Mouse (Mus musculus): Measurements from ENCODE around the gene Wdr49. TPM values are rescaled to one million over a fixed set of nuclear protein-coding genes. Genes with fewer than 3 reads are reported as not detected.

Gene Wdr49
- polyA plus RNA-seq (2014; fragmentation: Nextera tagmentation; extraction: Ambion mirVana) = not detected in 2 replicates

DNA sequence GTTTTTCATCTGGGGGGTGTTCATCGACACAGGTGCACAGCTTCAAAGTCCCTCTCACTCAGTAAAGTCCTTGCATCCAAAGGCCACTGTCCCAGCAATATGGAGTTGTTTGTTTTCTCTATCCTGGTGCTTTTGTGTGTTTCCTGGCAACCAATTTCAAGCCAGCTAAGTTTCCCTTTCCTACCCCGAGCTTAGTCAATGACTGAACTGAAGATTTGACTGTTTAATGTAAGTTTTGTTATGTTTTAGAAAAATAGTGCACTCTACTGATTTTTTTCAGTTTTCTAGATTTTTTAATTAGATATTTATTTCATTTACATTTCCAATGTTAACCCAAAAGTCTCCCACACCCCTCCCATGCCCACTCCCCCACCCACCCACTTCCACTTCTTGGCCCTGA, at the start of gene Wdr49:
Gene Wdr49 (minus strand): TSS at position 101 of the 400 bp plus-strand sequence.
- ATAC-seq (ENCODE audit: low FRiP score, low TSS enrichment) = no peak
- no peaks in the 10 kb centered on the region for H3K9me3 ChIP-seq (ENCODE audit: control insufficient read depth, low read length)
- no peaks in the 10 kb centered on the region for H3K4me1 ChIP-seq (ENCODE audit: control insufficient read depth, insufficient read depth, low read length)
- no peaks in the 10 kb centered on the region for H3K36me3 ChIP-seq (ENCODE audit: control insufficient read depth, insufficient read depth, low read length)
- no peaks in the 10 kb centered on the region for H3K27me3 ChIP-seq (ENCODE audit: control insufficient read depth, insufficient read depth, low read length)
- H3K4me2 ChIP-seq (replicated peaks; ENCODE audit: low read depth, low read length) = no peak within 1 kb of the TSS
- H3K27ac ChIP-seq (ENCODE audit: low read depth, low read length) = no peak within 1 kb of the TSS
- H3K9ac ChIP-seq (ENCODE audit: low read depth, low read length) = no peak within 1 kb of the TSS
- H3K4me3 ChIP-seq (ENCODE audit: low read length) = no peak within 1 kb of the TSS
- 75% methylated on average over 2 of the region's 2 CpGs for WGBS

DNA sequence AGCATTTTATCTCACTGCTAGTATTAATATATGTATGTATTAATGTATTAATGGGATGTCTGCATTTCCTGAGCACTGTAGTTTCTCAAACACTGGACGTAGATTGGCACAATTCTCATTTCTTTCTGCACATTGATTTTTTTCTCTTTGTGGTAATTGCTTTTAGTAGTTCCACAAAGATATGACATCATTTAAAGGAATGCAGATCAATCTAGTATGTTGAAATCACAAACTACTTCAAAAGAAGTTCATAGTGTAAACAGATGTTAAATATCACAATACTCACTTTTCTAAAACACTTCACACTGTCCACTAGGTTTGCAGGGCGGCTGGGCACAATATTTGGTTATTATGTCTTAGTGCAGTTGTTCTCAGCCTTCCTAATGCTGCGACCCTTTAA, 49.1 kb upstream of the Wdr49 start:
- Histone ChIP-seq H3K4me3 (ENCODE audit: low read length) (no peak overlapping the region), H3K4me1 (ENCODE audit: control insufficient read depth, insufficient read depth, low read length) (no peaks in the 10 kb centered on the region), H3K27ac (ENCODE audit: low read depth, low read length) (no peak overlapping the region), H3K9me3 (ENCODE audit: control insufficient read depth, low read length) (no peaks in the 10 kb centered on the region), H3K9ac (ENCODE audit: low read depth, low read length) (no peak overlapping the region), H3K27me3 (ENCODE audit: control insufficient read depth, insufficient read depth, low read length) (no peaks in the 10 kb centered on the region), H3K4me2 (replicated peaks; ENCODE audit: low read depth, low read length) (no peak overlapping the region), H3K36me3 (ENCODE audit: control insufficient read depth, insufficient read depth, low read length) (peaks cover 14% of the 10 kb centered on the region)
- WGBS = 96% methylated on average over 3 of the region's 3 CpGs
- no peak for ATAC-seq (ENCODE audit: low FRiP score, low TSS enrichment)

DNA sequence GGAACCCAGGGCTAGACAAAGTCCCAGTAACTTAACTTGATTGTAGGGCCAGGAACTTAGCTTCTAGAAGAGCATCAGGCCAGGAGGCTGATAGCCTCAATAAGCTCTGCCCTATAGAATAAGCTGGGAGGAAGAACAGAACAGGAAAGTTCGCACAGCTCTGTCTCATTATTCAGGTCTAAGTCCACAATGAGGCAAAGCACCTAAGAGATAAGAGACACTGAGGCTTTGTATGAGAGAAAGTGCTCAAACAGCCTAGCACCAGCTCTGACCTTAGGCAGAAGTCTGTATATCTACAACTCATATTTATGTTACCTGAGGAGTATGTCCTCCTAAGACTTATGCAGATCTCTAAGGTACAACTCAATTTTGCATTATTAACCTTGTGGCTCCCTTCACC, 40.6 kb upstream of the Wdr49 start:
- Histone ChIP-seq H3K4me1 (ENCODE audit: control insufficient read depth, insufficient read depth, low read length) (no peaks in the 10 kb centered on the region), H3K4me3 (ENCODE audit: low read length) (no peak overlapping the region), H3K9ac (ENCODE audit: low read depth, low read length) (no peak overlapping the region), H3K27ac (ENCODE audit: low read depth, low read length) (no peak overlapping the region), H3K36me3 (ENCODE audit: control insufficient read depth, insufficient read depth, low read length) (peaks cover 43% of the 10 kb centered on the region), H3K9me3 (ENCODE audit: control insufficient read depth, low read length) (no peaks in the 10 kb centered on the region), H3K4me2 (replicated peaks; ENCODE audit: low read depth, low read length) (no peak overlapping the region), H3K27me3 (ENCODE audit: control insufficient read depth, insufficient read depth, low read length) (no peaks in the 10 kb centered on the region)
- 85% methylated on average over 1 of the region's 1 CpGs for WGBS
- no peak for ATAC-seq (ENCODE audit: low FRiP score, low TSS enrichment)

DNA sequence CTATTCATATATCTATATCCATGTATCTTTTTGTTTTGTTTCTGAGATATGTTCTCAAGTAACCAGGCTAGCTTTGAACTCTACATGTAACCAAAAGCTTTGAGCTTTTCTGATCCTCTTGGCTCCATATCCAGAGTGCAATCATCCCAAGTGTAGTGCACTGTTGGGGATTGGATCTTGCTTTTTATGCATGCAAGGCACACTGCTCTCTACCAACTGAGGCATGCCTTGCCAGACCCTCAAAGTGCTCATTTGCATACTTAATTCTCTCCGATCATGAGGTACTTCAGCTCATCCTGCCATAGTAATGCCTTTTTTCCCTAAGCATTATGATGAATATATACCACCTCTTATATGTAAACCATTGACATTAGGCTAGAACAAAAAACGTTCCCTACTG, 39.4 kb upstream of the Wdr49 start:
- H3K27ac ChIP-seq (ENCODE audit: low read depth, low read length) = no peak overlapping the region
- peaks cover 32% of the 10 kb centered on the region; the same call in 1 of the 2 replicates for H3K36me3 ChIP-seq (ENCODE audit: control insufficient read depth, insufficient read depth, low read length)
- no peaks in the 10 kb centered on the region for H3K27me3 ChIP-seq (ENCODE audit: control insufficient read depth, insufficient read depth, low read length)
- no peak overlapping the region for H3K4me2 ChIP-seq (replicated peaks; ENCODE audit: low read depth, low read length)
- H3K4me1 ChIP-seq (ENCODE audit: control insufficient read depth, insufficient read depth, low read length) = no peaks in the 10 kb centered on the region
- no peak overlapping the region for H3K4me3 ChIP-seq (ENCODE audit: low read length)
- no peak overlapping the region for H3K9ac ChIP-seq (ENCODE audit: low read depth, low read length)
- 89% methylated on average over 2 of the region's 2 CpGs for WGBS
- no peaks in the 10 kb centered on the region for H3K9me3 ChIP-seq (ENCODE audit: control insufficient read depth, low read length)
- no peak for ATAC-seq (ENCODE audit: low FRiP score, low TSS enrichment)

DNA sequence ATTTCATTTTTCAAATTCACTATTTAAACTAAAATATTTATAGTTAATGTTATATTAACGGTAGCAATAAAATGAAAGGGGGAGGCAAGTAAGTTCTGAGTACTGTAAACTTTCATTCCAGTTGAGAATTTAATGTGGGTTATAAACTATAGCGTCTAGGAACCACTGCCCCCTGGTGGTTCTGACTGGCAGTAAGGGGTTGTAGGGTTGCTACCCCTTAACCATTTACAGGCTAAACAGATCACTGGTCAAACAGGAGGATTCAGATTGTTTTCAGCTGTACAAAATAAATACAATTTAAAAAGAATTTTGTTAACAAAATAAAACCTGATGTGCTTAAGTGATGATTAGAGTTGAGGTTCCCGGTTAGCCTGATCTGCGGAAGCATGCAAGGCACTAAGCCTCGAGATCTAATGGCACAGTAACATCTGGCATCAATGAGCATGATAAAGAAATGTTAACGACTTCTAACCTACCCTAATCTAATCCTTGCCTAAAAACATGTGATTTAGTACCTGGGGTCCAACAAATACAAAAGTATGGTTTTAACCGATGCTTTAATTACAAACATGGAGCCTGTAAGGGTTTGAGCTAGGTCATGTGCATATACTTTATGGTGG, 35.8 kb upstream of the Wdr49 start:
- Histone ChIP-seq H3K4me2 (replicated peaks; ENCODE audit: low read depth, low read length) (no peak overlapping the region), H3K36me3 (ENCODE audit: control insufficient read depth, insufficient read depth, low read length) (peaks cover 26% of the 10 kb centered on the region; the same call in 1 of the 2 replicates), H3K9ac (ENCODE audit: low read depth, low read length) (no peak overlapping the region), H3K27ac (ENCODE audit: low read depth, low read length) (no peak overlapping the region), H3K27me3 (ENCODE audit: control insufficient read depth, insufficient read depth, low read length) (no peaks in the 10 kb centered on the region), H3K4me3 (ENCODE audit: low read length) (no peak overlapping the region), H3K4me1 (ENCODE audit: control insufficient read depth, insufficient read depth, low read length) (no peaks in the 10 kb centered on the region), H3K9me3 (ENCODE audit: control insufficient read depth, low read length) (no peaks in the 10 kb centered on the region)
- ATAC-seq (ENCODE audit: low FRiP score, low TSS enrichment) = no peak
- WGBS = 82% methylated on average over 7 of the region's 7 CpGs

DNA sequence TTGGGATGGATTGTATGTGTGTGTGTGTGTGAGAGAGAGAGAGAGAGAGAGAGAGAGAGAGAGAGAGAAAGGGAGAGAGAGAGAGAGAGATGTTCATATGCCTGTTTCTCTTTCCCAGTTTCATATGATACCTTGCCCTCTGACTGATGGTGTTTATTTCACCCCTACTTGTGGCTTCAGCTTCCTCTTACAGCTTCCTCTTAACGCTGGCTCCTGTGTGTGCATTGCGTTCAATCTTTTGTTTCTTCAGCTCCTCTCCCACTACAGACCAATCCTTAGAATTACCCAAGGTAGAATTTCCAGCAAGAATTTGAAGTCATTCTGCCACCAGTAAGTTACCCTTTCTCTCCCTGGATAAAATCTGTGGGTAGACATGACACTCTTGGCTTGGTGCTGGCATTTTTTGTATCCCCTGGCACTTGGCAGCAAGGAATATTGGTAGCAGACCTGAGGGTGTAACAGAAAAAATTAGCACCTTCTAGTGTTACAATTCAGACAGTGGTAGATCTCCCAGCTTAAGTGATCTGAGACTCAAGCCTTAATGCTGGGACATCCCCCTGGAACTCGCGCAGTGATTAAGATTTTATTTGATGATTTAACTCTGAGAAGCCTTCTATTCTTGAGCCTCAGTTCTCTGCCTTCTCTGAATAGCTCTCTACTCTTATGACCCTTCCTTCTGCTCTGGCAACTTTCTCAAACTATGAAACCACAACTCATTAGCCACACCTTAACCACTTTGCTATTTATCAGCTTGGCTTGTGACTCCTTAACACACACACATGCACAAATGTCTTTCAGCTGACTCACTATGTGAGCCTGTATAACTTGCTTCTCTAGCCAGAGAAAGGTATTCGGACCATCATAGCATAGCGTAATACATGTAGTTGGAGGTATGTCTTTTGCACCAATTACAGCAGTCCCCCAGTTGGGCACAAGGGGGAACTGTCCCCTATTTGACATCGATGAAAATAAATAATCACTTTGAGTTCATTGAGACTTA, 17.3 kb upstream of the Wdr49 start:
- Histone ChIP-seq H3K4me2 (replicated peaks; ENCODE audit: low read depth, low read length) (no peak overlapping the region), H3K4me3 (ENCODE audit: low read length) (no peak overlapping the region), H3K27me3 (ENCODE audit: control insufficient read depth, insufficient read depth, low read length) (no peaks in the 10 kb centered on the region), H3K9ac (ENCODE audit: low read depth, low read length) (no peak overlapping the region), H3K36me3 (ENCODE audit: control insufficient read depth, insufficient read depth, low read length) (no peaks in the 10 kb centered on the region), H3K9me3 (ENCODE audit: control insufficient read depth, low read length) (no peaks in the 10 kb centered on the region), H3K4me1 (ENCODE audit: control insufficient read depth, insufficient read depth, low read length) (no peaks in the 10 kb centered on the region), H3K27ac (ENCODE audit: low read depth, low read length) (no peak overlapping the region)
- 77% methylated on average over 7 of the region's 7 CpGs for WGBS
- no peak for ATAC-seq (ENCODE audit: low FRiP score, low TSS enrichment)

DNA sequence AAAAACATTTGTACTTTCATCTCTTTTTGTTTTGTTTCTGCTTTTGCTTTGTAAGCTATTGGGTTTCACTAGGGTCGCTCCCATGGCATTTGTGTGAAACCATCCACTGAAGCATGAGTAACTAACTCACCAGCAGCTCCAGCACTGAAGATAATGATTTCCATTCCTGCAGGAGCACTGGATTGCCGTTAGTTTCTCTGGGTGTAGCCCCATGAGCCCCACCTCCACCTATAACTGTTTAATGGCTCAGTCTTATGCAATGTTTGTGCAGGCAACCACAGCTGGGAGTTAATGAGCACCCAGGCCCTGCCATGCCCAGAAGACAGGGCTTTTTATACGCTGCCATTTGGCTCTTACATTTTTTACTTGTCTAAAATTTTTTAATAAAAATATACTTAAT, 11.0 kb upstream of the Wdr49 start:
- H3K9me3 ChIP-seq (ENCODE audit: control insufficient read depth, low read length) = no peaks in the 10 kb centered on the region
- H3K36me3 ChIP-seq (ENCODE audit: control insufficient read depth, insufficient read depth, low read length) = no peaks in the 10 kb centered on the region
- no peak overlapping the region for H3K4me3 ChIP-seq (ENCODE audit: low read length)
- no peak overlapping the region for H3K27ac ChIP-seq (ENCODE audit: low read depth, low read length)
- H3K27me3 ChIP-seq (ENCODE audit: control insufficient read depth, insufficient read depth, low read length) = no peaks in the 10 kb centered on the region
- no peak overlapping the region for H3K9ac ChIP-seq (ENCODE audit: low read depth, low read length)
- no peak for ATAC-seq (ENCODE audit: low FRiP score, low TSS enrichment)
- 64% methylated on average over 3 of the region's 3 CpGs for WGBS
- H3K4me1 ChIP-seq (ENCODE audit: control insufficient read depth, insufficient read depth, low read length) = no peaks in the 10 kb centered on the region
- H3K4me2 ChIP-seq (replicated peaks; ENCODE audit: low read depth, low read length) = no peak overlapping the region

DNA sequence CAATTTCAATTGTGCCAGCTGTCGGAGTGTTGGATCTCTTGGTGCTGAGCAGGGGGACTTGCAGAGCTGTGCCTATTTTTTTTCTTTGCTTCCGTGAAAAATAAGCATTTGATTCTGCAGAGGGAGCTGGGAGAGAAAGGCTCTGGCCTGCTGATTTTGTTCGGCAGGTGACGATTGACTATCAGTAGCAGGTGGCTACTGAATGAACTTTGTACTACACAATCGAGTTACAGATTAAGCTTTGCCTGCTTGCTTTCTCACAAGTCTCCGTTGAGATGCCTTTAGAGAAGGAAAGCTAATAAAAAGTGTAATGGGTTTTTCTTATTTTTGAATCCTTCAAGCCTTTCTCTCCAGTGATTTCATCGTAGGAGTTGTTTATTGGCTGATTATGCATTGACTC, 6.8 kb downstream of the Wdr49 start:
- H3K4me2 ChIP-seq (replicated peaks; ENCODE audit: low read depth, low read length) = no peak overlapping the region
- no peak overlapping the region for H3K4me3 ChIP-seq (ENCODE audit: low read length)
- ATAC-seq (ENCODE audit: low FRiP score, low TSS enrichment) = no peak
- H3K36me3 ChIP-seq (ENCODE audit: control insufficient read depth, insufficient read depth, low read length) = no peaks in the 10 kb centered on the region
- no peak overlapping the region for H3K9ac ChIP-seq (ENCODE audit: low read depth, low read length)
- H3K4me1 ChIP-seq (ENCODE audit: control insufficient read depth, insufficient read depth, low read length) = no peaks in the 10 kb centered on the region
- no peaks in the 10 kb centered on the region for H3K9me3 ChIP-seq (ENCODE audit: control insufficient read depth, low read length)
- no peak overlapping the region for H3K27ac ChIP-seq (ENCODE audit: low read depth, low read length)
- WGBS = 79% methylated on average over 7 of the region's 7 CpGs
- H3K27me3 ChIP-seq (ENCODE audit: control insufficient read depth, insufficient read depth, low read length) = no peaks in the 10 kb centered on the region

DNA sequence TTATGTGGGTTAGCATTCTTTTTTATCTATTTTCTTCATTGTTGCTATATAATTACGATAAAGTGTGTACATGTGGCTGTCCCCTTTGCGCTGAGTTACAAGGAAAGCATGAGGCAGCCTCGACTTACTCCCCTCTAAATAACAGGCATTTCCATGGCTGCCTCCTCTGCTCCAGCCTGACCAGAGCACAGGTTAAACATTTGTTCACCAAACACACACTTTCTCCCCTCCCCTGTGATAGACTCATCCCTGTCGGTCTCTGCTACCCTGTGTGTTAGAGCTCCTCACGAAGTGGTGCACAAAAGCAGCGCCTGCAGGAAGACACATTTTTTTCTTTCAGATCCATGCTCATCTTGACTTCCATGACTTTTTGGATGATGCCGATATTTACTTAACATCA, 7.3 kb downstream of the Wdr49 start:
- Histone ChIP-seq H3K9me3 (ENCODE audit: control insufficient read depth, low read length) (no peaks in the 10 kb centered on the region), H3K4me3 (ENCODE audit: low read length) (no peak overlapping the region), H3K27me3 (ENCODE audit: control insufficient read depth, insufficient read depth, low read length) (no peaks in the 10 kb centered on the region), H3K27ac (ENCODE audit: low read depth, low read length) (no peak overlapping the region), H3K9ac (ENCODE audit: low read depth, low read length) (no peak overlapping the region), H3K36me3 (ENCODE audit: control insufficient read depth, insufficient read depth, low read length) (no peaks in the 10 kb centered on the region), H3K4me1 (ENCODE audit: control insufficient read depth, insufficient read depth, low read length) (no peaks in the 10 kb centered on the region), H3K4me2 (replicated peaks; ENCODE audit: low read depth, low read length) (no peak overlapping the region)
- ATAC-seq (ENCODE audit: low FRiP score, low TSS enrichment) = no peak
- WGBS = 89% methylated on average over 7 of the region's 7 CpGs

Measured in kidney, embryonic 14.5 days (tissue).